Mouse (Mus musculus) retina, postnatal 7 days (tissue): ENCODE measurements around the gene Chd6.
"Not testable (repeated sequence)": the region's sequence is repeated elsewhere in the genome, so short reads cannot be mapped to it uniquely, and the experiment has no call there.

Source experiments
- DNase-seq: peaks from one replicate; pipeline ENCODE4 v3.0.0-alpha.2; 2012; ENCODE audit warnings: low read depth, low spot score

Gene Chd6

GRCm38 (mm10) chr2:160990339-160991070, 118.4 kb downstream of the Chd6 start:
- no peak for DNase-seq

GRCm38 (mm10) chr2:160987503-160987902, 121.4 kb downstream of the Chd6 start:
- DNase-seq = no peak

- no peak for DNase-seq
These were observed 126.2 kb downstream of the Chd6 start for GRCm38 (mm10) chr2:160982636-160983035.

GRCm38 (mm10) chr2:160981791-160982190, 127.1 kb downstream of the Chd6 start:
- DNase-seq = no peak

GRCm38 (mm10) chr2:160978651-160979050, 130.2 kb downstream of the Chd6 start:
- no peak for DNase-seq

- DNase-seq = no peak
These were observed 131.6 kb downstream of the Chd6 start for GRCm38 (mm10) chr2:160977248-160977647.

GRCm38 (mm10) chr2:160973648-160974215, 135.1 kb downstream of the Chd6 start:
- no peak for DNase-seq

- DNase-seq = no peak
These were observed 136.6 kb downstream of the Chd6 start for GRCm38 (mm10) chr2:160972103-160972792.

GRCm38 (mm10) chr2:160962149-160962548, 146.7 kb downstream of the Chd6 start:
- no peak for DNase-seq

GRCm38 (mm10) chr2:160960956-160961646, 147.8 kb downstream of the Chd6 start:
- DNase-seq = no peak

GRCm38 (mm10) chr2:160959901-160960300, 149.0 kb downstream of the Chd6 start:
- DNase-seq = no peak

- DNase-seq = no peak
These were observed 150.1 kb downstream of the Chd6 start for GRCm38 (mm10) chr2:160958737-160959136.

- not testable (repeated sequence) for DNase-seq
These were observed 151.1 kb downstream of the Chd6 start for GRCm38 (mm10) chr2:160957801-160958200.

- not testable (repeated sequence) for DNase-seq
These were observed 151.6 kb downstream of the Chd6 start for GRCm38 (mm10) chr2:160957307-160957706.

GRCm38 (mm10) chr2:160955331-160955730, 153.5 kb downstream of the Chd6 start:
- no peak for DNase-seq

- no peak for DNase-seq
These were observed 154.3 kb downstream of the Chd6 start for GRCm38 (mm10) chr2:160954541-160954940.

GRCm38 (mm10) chr2:160953131-160953873, 155.6 kb downstream of the Chd6 start:
- no peak for DNase-seq

- DNase-seq = no peak
These were observed 157.3 kb downstream of the Chd6 start for GRCm38 (mm10) chr2:160951595-160951994.

GRCm38 (mm10) chr2:160942443-160942842, 166.4 kb downstream of the Chd6 start:
- no peak for DNase-seq

GRCm38 (mm10) chr2:160940930-160941709, 167.8 kb downstream of the Chd6 start:
- no peak for DNase-seq

GRCm38 (mm10) chr2:160934451-160934850, 174.4 kb downstream of the Chd6 start:
- DNase-seq = no peak
